Mouse (Mus musculus) layer of hippocampus, postnatal 36 days (tissue): ENCODE measurements around the gene Lemd2. TPM values are rescaled to one million over a fixed set of nuclear protein-coding genes. Genes with fewer than 3 reads are reported as not detected.
A peak's percentile ranks its signal among the peaks of the same experiment; 100 is the strongest.

Experiments used
- DNase-seq, 2 experiments: peaks; one replicate each; pipeline ENCODE4 v3.0.0; 2022
- total RNA-seq, 2 experiments: library from RNA; stranded (reverse); gene quantifications; 2 replicates each; pipeline ENCODE4 v1.2.3; 2021

Lemd2 gene
- total RNA-seq, 2 experiments from 2014 or later, result 44.5 to 46.8 TPM

- DNase-seq, result no peak
These were observed 23.0 kb upstream of the Lemd2 start for GRCm38 (mm10) chr17:27227258-27227657.

GRCm38 (mm10) chr17:27226701-27227100 is 22.4 kb upstream of the Lemd2 start:
- no peak for DNase-seq

GRCm38 (mm10) chr17:27225801-27226200 is 21.5 kb upstream of the Lemd2 start:
- no peak for DNase-seq

- DNase-seq, result no peak
These were observed 19.6 kb upstream of the Lemd2 start for GRCm38 (mm10) chr17:27223821-27224220.

- peak in 1 of 2 experiments; percentile 51 for DNase-seq
These were observed 17.3 kb upstream of the Lemd2 start for GRCm38 (mm10) chr17:27221562-27221961.

- no peak for DNase-seq
These were observed 14.6 kb upstream of the Lemd2 start for GRCm38 (mm10) chr17:27218916-27219315.

GRCm38 (mm10) chr17:27218364-27218763 is 14.1 kb upstream of the Lemd2 start:
- no peak for DNase-seq

- no peak for DNase-seq
These were observed 8.7 kb upstream of the Lemd2 start for GRCm38 (mm10) chr17:27212768-27213525.

GRCm38 (mm10) chr17:27212006-27212405 is 7.7 kb upstream of the Lemd2 start:
- no peak for DNase-seq

- no peak for DNase-seq
These were observed 2.9 kb upstream of the Lemd2 start for GRCm38 (mm10) chr17:27207113-27207707.

GRCm38 (mm10) chr17:27203358-27204074 is 753 bp downstream of the Lemd2 start:
- DNase-seq, result no peak

GRCm38 (mm10) chr17:27202919-27203357 is 1.3 kb downstream of the Lemd2 start:
- DNase-seq, result no peak

GRCm38 (mm10) chr17:27201981-27202380 is 2.3 kb downstream of the Lemd2 start:
- no peak for DNase-seq

GRCm38 (mm10) chr17:27200801-27201200 is 3.5 kb downstream of the Lemd2 start:
- no peak for DNase-seq

- peak; percentile 48 to 54 for DNase-seq
These were observed 4.4 kb downstream of the Lemd2 start for GRCm38 (mm10) chr17:27199864-27200263.

GRCm38 (mm10) chr17:27199205-27199604 is 5.1 kb downstream of the Lemd2 start:
- no peak for DNase-seq

- no peak for DNase-seq
These were observed 8.1 kb downstream of the Lemd2 start for GRCm38 (mm10) chr17:27196206-27196605.

GRCm38 (mm10) chr17:27194258-27195185 is 9.7 kb downstream of the Lemd2 start:
- no peak for DNase-seq

GRCm38 (mm10) chr17:27191804-27192203 is 12.5 kb downstream of the Lemd2 start:
- no peak for DNase-seq

GRCm38 (mm10) chr17:27191189-27191588 is 13.1 kb downstream of the Lemd2 start:
- DNase-seq, result no peak

GRCm38 (mm10) chr17:27189640-27190216 is 14.5 kb downstream of the Lemd2 start:
- DNase-seq, result peak; percentile 53 to 55

- DNase-seq, result no peak
These were observed 15.4 kb downstream of the Lemd2 start for GRCm38 (mm10) chr17:27188883-27189282.
